Mouse (Mus musculus): ENCODE results near the gene P2rx3. TPM values are rescaled to one million over a fixed set of nuclear protein-coding genes. Genes with fewer than 3 reads are reported as not detected.

The P2rx3 gene
- polyA plus RNA-seq, 1 experiment from 2014 or later = 0.30 TPM

DNA sequence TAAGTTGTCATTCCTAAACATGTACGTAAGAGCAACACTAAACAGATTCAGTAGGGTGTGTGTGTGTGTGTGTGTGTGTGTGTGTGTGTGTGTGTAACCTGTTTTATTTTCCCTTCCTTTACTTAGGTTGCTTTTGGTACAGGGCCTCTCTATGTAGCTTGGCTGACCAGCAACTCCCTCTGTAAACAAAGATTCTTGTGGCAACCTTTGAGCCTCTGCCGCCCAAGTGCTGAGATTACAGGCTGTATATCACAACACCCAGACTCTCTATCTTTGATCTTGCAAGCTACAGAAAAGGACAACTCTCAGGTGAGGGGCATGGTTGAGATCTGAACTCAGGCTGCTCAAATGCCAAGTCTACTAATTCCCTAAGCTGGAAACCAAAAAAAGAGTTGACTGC is 28.1 kb downstream of the P2rx3 start:
- H3K27ac ChIP-seq (ENCODE audit: low read depth, low read length) = no peak overlapping the region
- WGBS = 80% methylated on average over 2 of the region's 2 CpGs
- no peak for ATAC-seq

DNA sequence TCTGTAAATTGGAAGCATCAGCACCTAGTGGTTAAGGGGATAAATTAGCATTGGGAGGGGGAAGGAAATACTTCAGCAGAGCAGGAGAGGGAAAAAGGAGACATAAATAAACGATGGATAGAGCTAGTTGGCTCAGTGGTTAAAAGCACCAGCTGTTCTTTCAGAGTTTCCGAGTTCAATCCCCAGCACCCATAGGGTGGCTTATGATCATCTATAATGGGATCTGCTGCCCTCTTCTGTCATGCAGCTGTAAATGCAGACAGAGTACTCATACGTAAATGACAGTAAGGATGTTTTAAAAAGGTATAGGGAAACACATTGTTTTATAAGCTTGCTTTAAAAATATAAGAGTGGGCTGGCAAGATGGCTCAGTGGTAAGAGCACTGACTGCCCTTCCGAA is 29.5 kb downstream of the P2rx3 start:
- peak; percentile 56 for DNase-seq (ENCODE audit: low spot score)
- Histone ChIP-seq H3K27me3 (replicated peaks; ENCODE audit: control insufficient read depth, insufficient read depth, low read length) (no peaks in the 10 kb centered on the region), H3K4me1 (ENCODE audit: control insufficient read depth, insufficient read depth, low read length) (no peaks in the 10 kb centered on the region), H3K9me3 (replicated peaks; ENCODE audit: control insufficient read depth, low read length) (no peaks in the 10 kb centered on the region), H3K27ac (ENCODE audit: low read depth, low read length) (no peak overlapping the region), H3K4me2 (ENCODE audit: low read length) (no peak overlapping the region), H3K9ac (ENCODE audit: low read length) (no peak overlapping the region), H3K4me3 (ENCODE audit: low read depth, low read length) (no peak overlapping the region), H3K36me3 (ENCODE audit: control insufficient read depth, insufficient read depth, low read length) (no peaks in the 10 kb centered on the region)
- peak; percentile 38; the same call in 1 of the 2 replicates for ATAC-seq
- WGBS = 15% methylated on average over 4 of the region's 4 CpGs

More for the DNA sequence above, 28.1 kb downstream of the P2rx3 start:
- Histone ChIP-seq H3K4me3 (ENCODE audit: low read depth, low read length) (no peak overlapping the region), H3K4me2 (ENCODE audit: low read length) (no peak overlapping the region), H3K9ac (ENCODE audit: low read length) (no peak overlapping the region), H3K36me3 (ENCODE audit: control insufficient read depth, insufficient read depth, low read length) (no peaks in the 10 kb centered on the region), H3K9me3 (replicated peaks; ENCODE audit: control insufficient read depth, low read length) (no peaks in the 10 kb centered on the region), H3K27me3 (replicated peaks; ENCODE audit: control insufficient read depth, insufficient read depth, low read length) (no peaks in the 10 kb centered on the region), H3K4me1 (ENCODE audit: control insufficient read depth, insufficient read depth, low read length) (no peaks in the 10 kb centered on the region)
- DNase-seq (ENCODE audit: low spot score) = no peak

DNA sequence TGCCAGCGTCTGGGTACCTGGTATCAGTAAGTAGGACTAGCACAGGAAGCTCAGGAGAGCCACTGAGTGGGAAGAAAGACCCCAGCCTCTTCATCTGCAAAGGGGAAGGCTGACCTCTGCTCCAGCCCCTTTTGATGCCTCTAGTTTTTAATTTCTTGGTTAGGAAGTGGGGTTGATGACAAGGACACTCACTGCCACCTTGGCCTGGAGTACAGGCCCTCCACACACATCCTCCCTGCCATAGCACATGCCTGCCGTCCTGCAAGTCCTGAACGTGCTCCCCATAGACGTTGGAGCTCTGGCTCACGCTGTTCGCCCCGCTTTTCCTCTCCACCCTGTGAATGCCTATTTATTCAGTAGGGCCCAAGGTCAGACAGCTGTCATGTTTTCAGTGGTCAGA is 30.7 kb downstream of the P2rx3 start:
- Histone ChIP-seq H3K4me3 (ENCODE audit: low read depth, low read length) (no peak overlapping the region), H3K27ac (ENCODE audit: low read depth, low read length) (no peak overlapping the region), H3K36me3 (ENCODE audit: control insufficient read depth, insufficient read depth, low read length) (no peaks in the 10 kb centered on the region), H3K27me3 (replicated peaks; ENCODE audit: control insufficient read depth, insufficient read depth, low read length) (no peaks in the 10 kb centered on the region), H3K9me3 (replicated peaks; ENCODE audit: control insufficient read depth, low read length) (no peaks in the 10 kb centered on the region), H3K4me1 (ENCODE audit: control insufficient read depth, insufficient read depth, low read length) (no peaks in the 10 kb centered on the region), H3K9ac (ENCODE audit: low read length) (no peak overlapping the region), H3K4me2 (ENCODE audit: low read length) (no peak overlapping the region)
- 81% methylated on average over 7 of the region's 7 CpGs for WGBS
- DNase-seq (ENCODE audit: low spot score) (no peak), ATAC-seq (no peak)

DNA sequence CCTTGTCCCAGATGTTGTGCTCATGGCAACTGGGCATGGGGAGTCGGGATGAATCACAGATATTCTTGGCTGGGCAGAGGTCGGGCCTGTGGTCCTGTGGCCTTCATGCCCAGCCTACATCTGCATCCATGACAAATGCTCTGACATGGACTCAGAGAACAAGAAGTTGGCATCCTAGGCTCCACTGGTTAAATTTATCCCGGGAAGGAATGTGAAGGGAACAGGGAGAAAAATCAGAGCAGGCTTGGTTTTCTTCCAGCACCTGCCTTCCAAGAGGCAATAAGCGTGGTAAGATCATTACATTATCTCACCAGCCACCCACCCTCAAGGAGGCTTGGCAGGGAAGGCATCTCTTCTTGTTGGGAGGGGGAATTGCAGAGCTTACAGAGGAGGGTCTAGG is 32.9 kb downstream of the P2rx3 start:
- no peak overlapping the region for H3K9ac ChIP-seq (ENCODE audit: low read length)
- no peaks in the 10 kb centered on the region for H3K4me1 ChIP-seq (ENCODE audit: control insufficient read depth, insufficient read depth, low read length)
- H3K4me2 ChIP-seq (ENCODE audit: low read length) = no peak overlapping the region
- H3K27me3 ChIP-seq (replicated peaks; ENCODE audit: control insufficient read depth, insufficient read depth, low read length) = no peaks in the 10 kb centered on the region
- ATAC-seq (no peak), DNase-seq (ENCODE audit: low spot score) (no peak)
- no peaks in the 10 kb centered on the region for H3K36me3 ChIP-seq (ENCODE audit: control insufficient read depth, insufficient read depth, low read length)
- H3K4me3 ChIP-seq (ENCODE audit: low read depth, low read length) = no peak overlapping the region
- no peaks in the 10 kb centered on the region for H3K9me3 ChIP-seq (replicated peaks; ENCODE audit: control insufficient read depth, low read length)
- WGBS = 85% methylated on average over 4 of the region's 4 CpGs
- no peak overlapping the region for H3K27ac ChIP-seq (ENCODE audit: low read depth, low read length)

DNA sequence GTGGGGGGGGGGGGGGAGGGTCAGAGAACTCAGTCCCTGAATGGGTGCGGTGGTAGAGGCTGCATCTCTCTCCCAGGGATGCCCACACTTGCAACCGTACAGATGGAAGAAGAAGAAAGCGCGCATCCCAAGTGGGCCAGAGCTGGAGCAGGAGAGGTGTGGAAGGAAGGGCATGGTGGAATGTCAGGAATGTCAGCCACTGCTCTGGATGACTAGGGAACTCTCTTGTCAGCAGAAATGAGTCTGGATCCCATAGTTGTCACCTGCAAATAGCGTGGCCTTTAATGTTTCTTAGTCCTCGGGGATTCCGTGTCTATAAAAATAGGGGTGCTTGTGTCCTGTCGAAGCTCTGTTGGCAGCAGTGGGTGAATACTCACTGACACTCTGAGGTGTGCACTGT is 34.7 kb downstream of the P2rx3 start:
- H3K4me2 ChIP-seq (ENCODE audit: low read length) = no peak overlapping the region
- ATAC-seq = no peak
- no peaks in the 10 kb centered on the region for H3K9me3 ChIP-seq (replicated peaks; ENCODE audit: control insufficient read depth, low read length)
- H3K9ac ChIP-seq (ENCODE audit: low read length) = no peak overlapping the region
- no peaks in the 10 kb centered on the region for H3K4me1 ChIP-seq (ENCODE audit: control insufficient read depth, insufficient read depth, low read length)
- no peak overlapping the region for H3K27ac ChIP-seq (ENCODE audit: low read depth, low read length)
- no peaks in the 10 kb centered on the region for H3K36me3 ChIP-seq (ENCODE audit: control insufficient read depth, insufficient read depth, low read length)
- DNase-seq (ENCODE audit: low spot score) = no peak
- no peaks in the 10 kb centered on the region for H3K27me3 ChIP-seq (replicated peaks; ENCODE audit: control insufficient read depth, insufficient read depth, low read length)
- 85% methylated on average over 8 of the region's 8 CpGs for WGBS
- H3K4me3 ChIP-seq (ENCODE audit: low read depth, low read length) = no peak overlapping the region

DNA sequence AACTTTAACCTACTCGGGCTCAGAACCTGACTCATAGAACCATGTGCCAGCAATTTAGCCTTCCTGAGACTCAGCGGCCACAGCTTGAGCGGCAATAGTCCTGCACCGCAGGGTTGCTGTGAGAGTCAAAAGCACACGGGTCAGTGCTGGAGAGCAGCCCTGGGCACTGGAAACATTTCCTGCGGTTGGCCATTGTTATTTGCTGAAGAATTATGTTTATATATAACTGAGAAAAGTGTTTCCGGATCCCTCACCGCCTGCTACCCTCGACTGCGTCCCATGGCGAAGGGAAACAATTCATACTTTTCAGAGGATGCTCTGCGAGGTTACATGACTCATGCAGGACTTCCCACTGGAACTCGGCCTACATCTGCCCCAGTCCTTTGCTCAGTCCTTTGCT is 35.8 kb downstream of the P2rx3 start:
- Histone ChIP-seq H3K4me3 (ENCODE audit: low read depth, low read length) (no peak overlapping the region), H3K9ac (ENCODE audit: low read length) (no peak overlapping the region), H3K9me3 (replicated peaks; ENCODE audit: control insufficient read depth, low read length) (no peaks in the 10 kb centered on the region), H3K4me1 (ENCODE audit: control insufficient read depth, insufficient read depth, low read length) (no peaks in the 10 kb centered on the region), H3K27me3 (replicated peaks; ENCODE audit: control insufficient read depth, insufficient read depth, low read length) (no peaks in the 10 kb centered on the region), H3K4me2 (ENCODE audit: low read length) (no peak overlapping the region), H3K27ac (ENCODE audit: low read depth, low read length) (no peak overlapping the region), H3K36me3 (ENCODE audit: control insufficient read depth, insufficient read depth, low read length) (no peaks in the 10 kb centered on the region)
- peak; percentile 1 for DNase-seq (ENCODE audit: low spot score)
- 73% methylated on average over 13 of the region's 13 CpGs for WGBS
- no peak for ATAC-seq

DNA sequence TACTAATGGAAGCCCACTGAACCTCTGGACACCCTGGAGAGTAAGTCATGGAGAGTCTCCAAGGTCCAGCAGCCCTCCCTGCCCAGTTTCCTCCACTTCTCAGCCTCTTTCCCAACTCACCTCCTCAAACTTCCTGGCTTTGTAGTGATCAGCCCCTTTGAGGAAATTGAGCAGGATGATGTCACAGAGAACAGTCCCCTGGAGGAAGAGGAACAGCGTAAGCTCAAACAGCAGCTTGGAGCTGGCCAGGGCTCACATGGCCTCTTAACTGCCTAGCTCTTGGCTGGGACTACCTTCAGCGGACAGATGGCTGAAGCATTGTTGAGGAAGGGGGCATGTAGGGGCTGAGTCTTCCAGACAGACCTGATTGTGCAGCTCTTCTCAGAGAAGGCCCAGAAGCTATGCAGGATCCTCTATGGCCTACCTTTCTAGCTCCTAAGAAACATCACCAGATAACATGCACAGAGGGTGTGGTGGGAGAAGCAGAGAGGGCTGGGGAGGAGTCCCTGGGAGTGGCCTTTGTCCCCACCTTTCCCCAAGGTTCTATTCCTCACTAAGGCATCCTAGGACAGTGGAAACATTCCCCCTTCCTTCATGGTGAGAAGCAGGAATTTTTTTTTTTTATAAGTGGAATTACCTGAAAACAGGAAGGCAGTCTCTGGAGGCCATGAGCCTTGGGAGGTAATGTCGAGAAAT is 37.6 kb downstream of the P2rx3 start:
- H3K9ac ChIP-seq (ENCODE audit: low read length) = no peak overlapping the region
- H3K27me3 ChIP-seq (replicated peaks; ENCODE audit: control insufficient read depth, insufficient read depth, low read length) = no peaks in the 10 kb centered on the region
- H3K27ac ChIP-seq (ENCODE audit: low read depth, low read length) = no peak overlapping the region
- ATAC-seq = no peak
- H3K4me2 ChIP-seq (ENCODE audit: low read length) = no peak overlapping the region
- no peaks in the 10 kb centered on the region for H3K4me1 ChIP-seq (ENCODE audit: control insufficient read depth, insufficient read depth, low read length)
- no peak for DNase-seq (ENCODE audit: low spot score)
- no peaks in the 10 kb centered on the region for H3K9me3 ChIP-seq (replicated peaks; ENCODE audit: control insufficient read depth, low read length)
- WGBS = 82% methylated on average over 3 of the region's 3 CpGs
- H3K36me3 ChIP-seq (ENCODE audit: control insufficient read depth, insufficient read depth, low read length) = no peaks in the 10 kb centered on the region
- no peak overlapping the region for H3K4me3 ChIP-seq (ENCODE audit: low read depth, low read length)

DNA sequence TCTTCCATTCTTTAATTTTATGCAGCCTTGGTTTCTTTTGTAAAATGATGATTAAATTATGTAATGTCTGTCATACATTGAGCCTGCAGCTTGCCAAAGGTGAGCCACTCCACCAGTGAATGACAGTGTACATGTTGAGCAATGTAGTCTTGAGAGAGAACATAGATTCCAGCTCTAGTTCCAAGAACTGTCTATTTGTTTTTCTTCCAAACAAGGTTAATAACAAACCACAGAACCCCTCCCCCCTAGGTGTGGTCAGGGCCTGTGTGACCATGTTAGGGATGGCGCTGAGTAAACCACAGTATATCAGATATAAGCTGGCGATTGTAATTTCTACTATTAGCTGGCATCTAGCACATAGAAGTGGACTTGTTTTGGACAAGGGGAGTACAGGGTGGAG is 40.9 kb downstream of the P2rx3 start:
- DNase-seq (ENCODE audit: low spot score) = no peak
- H3K27me3 ChIP-seq (replicated peaks; ENCODE audit: control insufficient read depth, insufficient read depth, low read length) = no peaks in the 10 kb centered on the region
- no peaks in the 10 kb centered on the region for H3K36me3 ChIP-seq (ENCODE audit: control insufficient read depth, insufficient read depth, low read length)
- H3K4me3 ChIP-seq (ENCODE audit: low read depth, low read length) = no peak overlapping the region
- H3K4me1 ChIP-seq (ENCODE audit: control insufficient read depth, insufficient read depth, low read length) = no peaks in the 10 kb centered on the region
- H3K9me3 ChIP-seq (replicated peaks; ENCODE audit: control insufficient read depth, low read length) = no peaks in the 10 kb centered on the region
- H3K27ac ChIP-seq (ENCODE audit: low read depth, low read length) = no peak overlapping the region
- 97% methylated on average over 2 of the region's 2 CpGs for WGBS
- no peak for ATAC-seq
- H3K4me2 ChIP-seq (ENCODE audit: low read length) = no peak overlapping the region
- no peak overlapping the region for H3K9ac ChIP-seq (ENCODE audit: low read length)

DNA sequence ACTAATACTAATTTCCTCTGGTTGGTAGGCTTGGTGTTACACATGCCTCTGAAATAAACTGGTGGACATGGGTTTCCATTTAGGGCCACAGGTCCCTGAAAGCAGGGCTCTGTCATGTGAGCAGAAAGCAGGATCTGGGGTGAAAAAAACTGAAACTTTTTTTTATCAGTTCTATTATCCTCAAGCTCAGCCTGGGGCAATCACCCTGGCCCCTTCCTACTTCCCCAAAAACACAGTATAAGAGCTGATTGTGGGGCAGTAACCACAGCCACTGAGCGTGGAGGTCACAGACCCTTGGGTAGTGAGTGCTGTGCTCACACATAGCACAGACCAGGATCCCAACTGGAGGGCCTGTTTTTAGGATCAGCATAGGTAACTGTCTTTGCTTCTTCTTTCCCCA is 49.3 kb downstream of the P2rx3 start, which contains the start of gene Prg3:
Gene Prg3, plus strand, starts transcription at position 286 of the 400 bp plus-strand sequence.
- H3K27ac ChIP-seq (ENCODE audit: low read depth, low read length) = no peak within 1 kb of the TSS
- H3K27me3 ChIP-seq (replicated peaks; ENCODE audit: control insufficient read depth, insufficient read depth, low read length) = no peaks in the 10 kb centered on the region
- ATAC-seq (no peak), DNase-seq (ENCODE audit: low spot score) (no peak)
- H3K9ac ChIP-seq (ENCODE audit: low read length) = no peak within 1 kb of the TSS
- H3K9me3 ChIP-seq (replicated peaks; ENCODE audit: control insufficient read depth, low read length) = no peaks in the 10 kb centered on the region
- no peaks in the 10 kb centered on the region for H3K36me3 ChIP-seq (ENCODE audit: control insufficient read depth, insufficient read depth, low read length)
- 93% methylated on average over 1 of the region's 1 CpGs for WGBS
- H3K4me2 ChIP-seq (ENCODE audit: low read length) = no peak within 1 kb of the TSS
- H3K4me1 ChIP-seq (ENCODE audit: control insufficient read depth, insufficient read depth, low read length) = no peaks in the 10 kb centered on the region
- H3K4me3 ChIP-seq (ENCODE audit: low read depth, low read length) = no peak within 1 kb of the TSS

Data from forebrain, embryonic 14.5 days (tissue).